Mouse (Mus musculus) ES-Bruce4 (cell line): Measurements from ENCODE around the gene Sapcd1.

Experiments
- CTCF ChIP-seq: IDR thresholded peaks from one replicate; pipeline ENCODE4 v1.8.1; 2011; ENCODE audit warnings: low read depth, low read length
- POLR2A ChIP-seq: IDR thresholded peaks from one replicate; pipeline ENCODE4 v1.8.1; 2011; ENCODE audit warnings: low read length; ENCODE audit not compliant: insufficient read depth

DNA sequence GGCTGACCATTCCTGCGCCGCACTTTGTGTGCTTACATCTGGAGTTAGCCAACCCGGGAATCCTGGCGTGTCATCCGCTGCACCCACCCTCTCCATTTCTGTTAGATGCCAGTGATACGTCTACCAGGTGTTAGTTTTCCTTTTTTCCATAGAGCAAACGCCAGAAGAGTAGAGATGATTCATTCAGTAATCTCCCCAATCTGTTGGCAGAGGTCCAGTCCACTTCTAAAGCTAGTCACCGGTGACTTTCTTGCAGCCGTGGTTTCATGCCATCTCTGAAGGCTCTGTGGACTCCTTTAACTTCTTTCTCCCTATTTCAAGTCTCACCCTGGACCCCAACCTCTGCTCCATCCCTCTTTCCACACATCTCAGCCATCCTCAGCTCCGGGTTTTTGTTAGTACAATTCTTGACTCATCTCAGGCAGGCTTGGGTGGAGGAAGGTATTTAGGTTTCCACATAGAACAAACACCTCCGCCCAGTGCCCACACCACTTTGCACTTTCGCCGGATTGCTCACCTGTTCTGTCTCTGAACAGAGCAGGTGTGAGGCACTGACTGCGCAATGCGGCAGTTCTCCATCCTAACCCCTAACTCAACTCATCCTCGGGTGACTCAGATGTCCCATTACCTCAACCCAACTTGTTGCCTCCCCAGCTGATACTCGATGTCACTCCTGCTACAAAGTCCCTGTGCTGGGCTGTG is 40.5 kb upstream of the Sapcd1 start:
- TF ChIP-seq CTCF (no peak), POLR2A (no peak)
